Mouse (Mus musculus) common myeloid progenitor, adult 5-6 weeks (primary cell): ENCODE data around the gene Gstcd. TPM values are rescaled to one million over a fixed set of nuclear protein-coding genes. Genes with fewer than 3 reads are reported as not detected.

ENCODE experiments used
- ATAC-seq: replicated peaks from 2 replicates; pipeline ENCODE4 v1.8.0; 2016; ENCODE audit warnings: low read depth, mild to moderate bottlenecking, moderate TSS enrichment, inconsistent platforms; ENCODE audit not compliant: poor library complexity, severe bottlenecking
- total RNA-seq: library from RNA; stranded (forward); fragments of 200-1000, 187-1606 nt; gene quantifications from 2 replicates; pipeline ENCODE4 v1.2.3, GENCODE M21; 2017

Gene Gstcd
- total RNA-seq, result 19.1 and 21.4 TPM in 2 replicates

- peak; percentile 82 for ATAC-seq
These were observed at the start of gene Gstcd, which contains the start of gene Ints12 for GRCm38 (mm10) chr3:133091664-133092273. TSS of gene Gstcd (minus strand) at chr3:133092033. TSS of gene Ints12 (plus strand) at chr3:133091840.

- ATAC-seq, result no peak
These were observed 40.8 kb upstream of the Gstcd start for GRCm38 (mm10) chr3:133132611-133133010.

DNA sequence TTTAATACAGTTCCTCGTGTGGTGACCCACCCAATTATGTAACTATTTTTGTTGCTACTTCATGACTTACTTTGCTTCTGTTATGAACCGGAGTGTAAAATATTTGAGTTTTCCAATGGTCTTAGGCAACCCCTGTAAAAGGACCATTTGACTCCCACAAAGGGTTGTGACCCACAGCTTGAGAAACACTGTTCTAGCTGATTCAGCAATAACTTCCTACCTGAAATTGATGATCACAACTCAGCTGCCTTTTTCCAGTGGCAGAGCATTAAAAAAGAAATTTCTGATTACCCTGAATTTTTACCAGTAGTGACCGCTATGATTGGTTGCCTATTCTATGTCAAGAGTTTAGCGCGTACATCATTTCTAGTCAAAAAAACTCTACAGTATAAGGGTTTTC lies 39.5 kb upstream of the Gstcd start:
- no peak for ATAC-seq

DNA sequence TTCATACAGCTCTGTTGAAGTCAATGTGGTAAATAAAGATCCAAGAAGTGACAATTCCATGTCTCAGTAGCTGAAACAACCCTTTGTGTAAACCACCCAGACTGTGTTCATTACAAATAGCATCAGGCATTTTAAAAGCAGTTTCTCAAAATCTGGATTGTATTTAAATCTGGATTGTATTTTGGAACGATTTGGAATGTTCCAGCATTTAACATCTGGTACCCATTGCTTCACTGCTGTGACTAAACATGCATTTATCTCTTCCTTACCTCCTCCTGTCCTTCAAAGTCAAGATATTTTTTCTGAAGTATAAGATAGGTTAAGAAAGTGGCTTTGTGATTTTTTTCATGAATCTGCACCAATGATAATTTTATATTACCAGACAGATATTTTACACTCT lies 21.4 kb upstream of the Gstcd start:
- ATAC-seq, result no peak

- peak; percentile 92 for ATAC-seq
These were observed 19.9 kb upstream of the Gstcd start for GRCm38 (mm10) chr3:133111741-133112140.

- no peak for ATAC-seq
These were observed 18.0 kb upstream of the Gstcd start for GRCm38 (mm10) chr3:133109844-133110243.

DNA sequence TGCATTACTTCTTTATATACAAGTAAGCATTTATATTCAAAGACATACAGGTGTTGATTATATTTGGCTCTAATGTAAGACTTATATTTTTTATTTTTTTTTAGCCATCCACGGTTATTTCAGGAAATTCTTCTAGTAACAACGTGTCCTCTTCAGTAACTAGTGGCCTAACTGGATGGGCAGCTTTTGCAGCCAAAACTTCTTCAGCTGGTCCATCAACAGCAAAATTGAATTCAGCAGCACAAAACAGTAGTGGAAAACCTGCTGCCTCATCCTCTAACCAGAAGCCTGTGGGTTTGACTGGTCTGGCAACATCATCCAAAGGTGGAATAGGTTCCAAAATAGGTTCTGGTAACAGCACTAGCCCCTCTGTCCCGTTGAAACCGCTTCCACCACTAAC lies 16.9 kb upstream of the Gstcd start:
- no peak for ATAC-seq

- ATAC-seq, result no peak
These were observed 12.6 kb upstream of the Gstcd start for GRCm38 (mm10) chr3:133104436-133104835.

DNA sequence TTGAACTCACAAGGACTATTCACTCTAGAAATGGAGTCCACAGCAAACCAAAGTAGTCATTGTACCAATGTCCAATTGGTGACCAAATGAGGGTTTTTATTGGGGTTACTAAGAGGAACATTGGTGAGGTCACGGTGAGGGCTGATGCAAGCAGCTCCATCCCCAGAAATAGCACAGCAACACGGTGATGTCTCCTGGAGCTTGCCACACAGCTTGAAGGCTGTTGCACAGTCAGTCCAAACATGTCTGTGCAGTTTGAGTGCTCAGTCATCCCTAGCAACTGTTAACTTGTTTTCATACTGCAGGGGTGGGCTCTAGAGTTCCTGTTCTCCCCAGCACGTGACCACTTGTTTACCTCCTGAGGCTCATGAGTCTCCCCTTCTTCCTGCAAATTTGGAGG lies 11.9 kb upstream of the Gstcd start:
- no peak for ATAC-seq

- ATAC-seq, result no peak
These were observed 7.1 kb upstream of the Gstcd start for GRCm38 (mm10) chr3:133098909-133099308.

DNA sequence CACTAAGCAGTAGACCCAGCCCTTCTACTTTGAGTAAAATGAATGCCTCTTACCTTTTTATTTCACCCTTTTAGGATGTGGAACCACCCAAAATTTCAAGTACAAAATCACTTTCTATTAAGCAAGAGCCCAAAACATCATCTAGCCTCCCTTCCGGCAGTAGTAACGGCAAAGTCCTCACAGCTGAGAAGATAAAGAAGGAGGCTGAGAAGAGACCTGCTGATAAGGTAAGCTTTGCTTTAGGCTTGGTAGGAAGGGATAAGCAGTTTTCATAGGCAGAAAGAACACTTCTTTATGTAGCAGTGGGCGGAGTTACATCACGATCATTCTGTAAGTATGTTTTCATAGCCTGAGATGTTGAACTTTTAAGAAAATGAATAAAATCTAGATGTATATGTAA lies 6.5 kb upstream of the Gstcd start:
- peak; percentile 39; the same call in 1 of the 2 replicates for ATAC-seq

- no peak for ATAC-seq
These were observed 6.1 kb upstream of the Gstcd start for GRCm38 (mm10) chr3:133097936-133098335.

GRCm38 (mm10) chr3:133094305-133094704 lies 2.5 kb upstream of the Gstcd start:
- no peak for ATAC-seq

GRCm38 (mm10) chr3:133092936-133093335 lies 1.1 kb upstream of the Gstcd start:
- ATAC-seq, result peak; percentile 20

- peak; percentile 2 for ATAC-seq
These were observed 531 bp upstream of the Gstcd start for GRCm38 (mm10) chr3:133092274-133092853.

DNA sequence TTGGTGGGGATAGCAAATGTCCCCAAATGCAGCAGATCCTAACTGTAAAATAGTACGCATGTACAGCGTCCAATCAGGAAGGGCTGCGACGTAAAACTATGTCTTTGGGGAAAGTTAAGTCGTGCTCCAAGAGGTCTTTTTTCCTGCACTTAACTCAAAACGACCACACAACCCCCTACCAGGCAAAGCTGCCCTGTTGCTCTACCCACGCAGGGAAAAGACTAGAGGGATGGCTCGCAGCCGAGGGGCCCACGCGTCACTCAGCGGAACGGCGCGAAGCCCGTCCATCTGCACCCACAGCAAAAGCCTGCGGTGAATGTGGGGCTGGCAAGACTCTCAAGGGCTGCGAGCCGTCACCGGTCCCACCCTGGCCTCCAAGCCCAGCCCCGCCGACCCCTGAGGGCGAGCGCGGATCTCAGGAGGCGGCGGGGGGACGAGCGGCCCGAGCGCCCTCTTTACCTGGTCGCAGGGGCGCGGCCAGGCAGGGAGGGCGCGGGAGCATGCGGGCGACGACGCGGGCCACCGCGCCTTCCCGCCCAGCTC lies 641 bp downstream of the Gstcd start:
- peak; percentile 37 for ATAC-seq

- no peak for ATAC-seq
These were observed 1.3 kb downstream of the Gstcd start for GRCm38 (mm10) chr3:133090247-133091120.

DNA sequence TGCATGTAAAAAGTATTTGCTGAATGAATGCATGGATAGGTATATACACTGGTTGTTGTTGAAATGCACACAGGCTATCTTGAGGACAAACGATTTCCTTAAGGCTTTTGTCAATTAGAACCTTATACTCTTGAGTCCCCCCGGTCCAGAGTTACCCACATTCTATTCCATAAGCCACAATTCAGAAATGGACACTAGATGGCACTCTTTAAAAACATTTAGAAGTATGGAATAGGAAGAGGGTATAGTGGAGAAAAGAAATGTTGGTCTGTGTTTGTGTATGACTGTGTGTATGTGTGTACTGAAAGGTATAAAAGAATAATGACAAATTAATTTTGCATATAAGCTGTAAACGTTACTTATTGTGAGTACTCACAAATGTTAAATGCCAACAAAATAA lies 6.0 kb downstream of the Gstcd start:
- ATAC-seq, result peak; percentile 91

- no peak for ATAC-seq
These were observed 9.1 kb downstream of the Gstcd start for GRCm38 (mm10) chr3:133082736-133083135.

DNA sequence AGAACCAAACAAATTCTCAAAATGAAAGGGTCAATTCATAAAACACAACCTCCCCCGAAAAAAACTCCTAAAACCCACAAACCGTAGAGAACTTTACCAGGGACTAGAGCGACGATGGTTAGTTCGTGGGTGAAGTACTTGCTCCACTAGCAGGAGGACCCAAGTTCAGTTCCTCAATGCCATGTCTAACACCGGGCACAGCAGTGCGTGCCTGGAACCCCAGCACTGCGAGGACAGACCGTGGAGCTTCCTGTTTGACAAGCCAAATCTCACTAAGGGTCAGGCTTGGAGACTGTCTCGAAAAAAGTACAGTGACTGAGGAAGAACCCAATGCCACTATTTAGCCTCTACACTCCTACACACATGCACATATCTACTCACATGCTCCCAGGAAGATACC lies 16.3 kb downstream of the Gstcd start:
- peak; percentile 56; the same call in 1 of the 2 replicates for ATAC-seq

GRCm38 (mm10) chr3:133052068-133052467 lies 39.8 kb downstream of the Gstcd start:
- ATAC-seq, result no peak
